Mouse (Mus musculus): ENCODE measurements around the gene Myct1.

The Myct1 gene

DNA sequence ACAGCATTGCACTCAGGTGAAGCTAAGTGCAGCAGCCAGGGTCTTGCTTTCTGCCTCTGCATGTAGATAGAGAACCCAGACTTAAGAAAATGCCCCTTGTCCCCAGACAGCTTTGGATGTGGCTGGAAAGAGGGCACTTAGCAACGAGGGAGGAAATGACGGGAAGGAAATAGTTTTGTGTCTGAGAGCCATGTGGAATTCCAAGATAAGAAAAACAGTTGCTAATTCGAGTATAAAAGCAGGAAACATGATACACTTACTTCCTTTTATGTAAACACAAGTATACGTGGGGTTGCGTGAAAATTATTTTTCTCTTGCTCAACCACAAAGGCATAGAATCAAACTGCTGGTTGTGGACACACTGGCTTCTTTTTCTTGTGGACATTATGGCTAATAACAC is at the start of gene Myct1:
TSS of gene Myct1 (plus strand) at position 312 of the 400 bp plus-strand sequence.
- DNase-seq (ENCODE audit: low read depth) = no peak

DNA sequence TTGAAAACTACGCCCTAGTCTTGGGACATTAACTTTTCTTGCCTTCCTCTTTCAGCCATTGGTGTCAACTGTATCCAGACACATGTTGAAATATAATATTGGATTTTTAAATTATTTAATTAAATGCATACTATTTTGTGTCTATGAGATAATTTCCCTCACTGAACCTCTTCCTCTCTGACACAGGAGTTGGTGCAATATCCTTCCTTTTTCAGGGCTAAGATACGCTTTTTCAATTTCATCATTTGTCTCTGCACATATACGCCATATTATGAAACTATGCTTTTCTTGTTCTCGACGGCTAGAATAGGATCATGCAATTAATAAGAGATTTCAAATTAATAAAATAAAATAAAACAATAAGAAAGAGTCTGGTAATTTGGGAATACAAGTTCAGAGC is 47.1 kb upstream of the Myct1 start:
- DNase-seq (ENCODE audit: low read depth) = no peak

DNA sequence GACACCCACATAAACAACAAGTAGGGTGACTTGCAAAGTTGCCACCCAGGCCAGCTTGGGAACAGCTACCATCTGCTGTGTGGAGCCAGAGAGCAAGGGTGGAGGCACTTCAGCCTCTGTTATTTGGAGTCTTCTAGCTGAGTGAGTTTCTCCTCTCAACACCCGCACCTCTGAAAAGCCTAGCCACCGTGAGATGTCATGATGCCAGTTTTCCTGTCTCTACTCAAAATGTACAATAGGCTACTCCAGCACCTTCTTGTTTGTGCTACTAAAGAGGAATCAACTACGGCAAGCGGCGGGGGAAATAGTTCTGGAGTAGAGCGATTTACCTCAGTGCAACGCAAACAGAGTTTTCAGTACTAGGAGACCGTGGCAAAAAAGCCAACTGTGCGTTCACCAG is 45.8 kb upstream of the Myct1 start:
- no peak for DNase-seq (ENCODE audit: low read depth)

DNA sequence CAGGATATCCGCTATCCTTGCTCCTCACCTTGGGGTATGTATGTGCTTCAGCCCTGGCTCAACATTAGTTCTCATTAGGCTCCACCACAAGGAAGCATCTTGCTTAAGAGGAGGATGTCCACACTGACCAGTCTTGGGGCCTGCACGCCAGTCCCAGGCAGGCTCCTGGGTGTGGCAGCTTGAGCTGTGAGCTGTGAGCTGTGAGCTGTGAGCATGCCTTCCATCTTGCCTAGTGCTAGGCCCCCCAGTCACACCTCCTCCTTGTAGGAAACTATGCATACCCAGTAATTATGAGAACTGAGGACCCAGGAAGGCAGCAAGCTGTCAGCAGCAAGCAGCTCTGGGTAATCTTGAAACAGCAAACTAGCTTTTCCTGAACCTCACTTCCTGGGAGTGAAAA is 44.9 kb upstream of the Myct1 start:
- DNase-seq (ENCODE audit: low read depth) = peak; percentile 51

DNA sequence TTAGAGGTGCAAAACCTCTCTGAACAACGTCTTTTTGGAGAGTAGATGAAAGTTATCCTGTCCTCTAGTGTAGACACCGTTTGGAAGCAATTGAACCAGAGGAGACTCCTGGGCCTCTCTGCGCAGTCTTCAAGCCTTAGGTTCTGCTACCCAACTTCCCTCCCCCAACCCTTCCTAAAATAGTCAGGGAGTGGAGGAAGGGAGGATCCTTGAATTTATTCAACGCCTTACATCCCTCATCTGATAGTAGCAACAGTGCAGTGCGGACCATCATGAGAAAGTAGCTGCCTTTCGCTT is 43.8 kb upstream of the Myct1 start:
- no peak for DNase-seq (ENCODE audit: low read depth)

DNA sequence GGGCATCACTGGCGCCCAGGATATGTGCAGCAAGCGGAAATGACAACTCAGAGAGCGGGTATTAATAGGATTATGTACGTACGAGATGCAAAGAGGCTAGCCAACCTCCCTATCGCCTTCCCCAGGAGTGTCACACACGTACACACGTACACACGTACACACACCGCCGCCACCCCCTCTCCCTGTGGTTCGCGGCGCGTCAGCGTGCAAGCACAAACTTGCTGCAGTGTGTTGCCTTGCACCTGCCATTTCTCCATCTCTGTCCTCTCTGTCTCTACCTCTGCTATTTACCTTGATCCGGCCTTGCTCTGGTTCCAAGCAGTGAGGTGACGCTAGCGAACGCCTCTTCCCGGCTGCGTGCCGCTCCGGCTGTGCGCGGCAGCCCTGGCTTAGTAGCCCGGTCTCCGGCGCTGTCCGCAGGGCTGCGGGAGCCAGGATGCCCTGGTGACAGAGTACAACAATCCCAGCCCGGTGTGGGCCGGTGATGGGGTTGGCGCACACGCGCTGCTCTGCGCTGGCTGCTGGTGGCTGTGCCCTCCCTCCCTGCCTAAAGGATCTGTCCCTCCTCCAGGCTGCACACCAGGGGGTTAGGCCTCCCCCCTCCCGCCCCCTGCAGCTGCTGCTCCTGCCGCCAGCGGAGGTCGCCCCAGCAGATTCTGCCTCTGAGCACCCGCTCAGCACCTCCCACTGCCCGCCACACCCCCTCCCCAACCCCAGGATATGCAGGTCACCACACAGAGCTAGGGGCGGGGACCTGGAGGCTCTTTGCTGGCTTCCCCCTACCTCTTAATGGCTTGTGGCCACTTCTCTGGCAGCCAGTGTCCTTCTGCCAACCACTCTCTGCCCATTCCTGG is 43.2 kb upstream of the Myct1 start:
- no peak for DNase-seq (ENCODE audit: low read depth)

DNA sequence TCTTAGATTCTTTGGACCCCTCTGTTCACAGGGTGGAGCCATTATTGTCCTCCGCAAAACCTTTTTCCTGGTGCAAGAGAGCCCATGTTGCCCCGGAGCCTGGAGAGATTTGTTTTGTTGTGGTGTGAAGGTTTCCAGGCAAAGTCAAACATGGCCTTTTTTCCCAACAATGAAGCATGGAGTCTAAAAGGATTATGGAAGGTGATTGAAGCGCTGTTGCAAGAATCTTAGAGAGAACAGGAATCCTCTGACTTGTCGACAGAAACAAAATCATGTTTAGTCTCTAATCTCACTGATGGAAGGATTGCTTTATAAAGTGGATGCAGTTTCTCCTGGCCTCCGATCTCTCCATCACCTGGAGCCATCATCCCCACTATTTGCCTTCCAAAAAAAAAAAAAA is 42.2 kb upstream of the Myct1 start, which contains the start of gene Syne1:
TSS of gene Syne1 (minus strand) at position 101 of the 400 bp plus-strand sequence.
- no peak for DNase-seq (ENCODE audit: low read depth)

DNA sequence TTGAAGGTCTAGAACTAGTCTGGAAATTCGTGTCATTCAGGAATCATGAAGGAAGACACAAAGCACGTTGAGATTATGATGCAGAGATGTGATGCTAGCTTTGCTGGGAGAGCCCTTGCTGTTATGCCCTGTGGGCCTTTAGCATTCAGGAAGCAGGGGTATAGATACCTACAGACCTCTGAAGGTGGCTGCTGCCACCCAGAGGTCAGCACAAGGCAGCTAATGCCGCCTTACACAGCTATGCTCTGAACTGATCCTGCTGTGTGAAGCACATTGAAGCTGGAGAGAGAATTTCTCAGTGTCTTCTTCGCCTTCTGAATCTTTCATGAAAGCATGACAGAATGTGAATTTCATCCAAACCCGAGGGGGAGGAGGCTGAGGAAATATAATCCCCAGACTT is 38.6 kb upstream of the Myct1 start:
- DNase-seq (ENCODE audit: low read depth) = peak; percentile 59

DNA sequence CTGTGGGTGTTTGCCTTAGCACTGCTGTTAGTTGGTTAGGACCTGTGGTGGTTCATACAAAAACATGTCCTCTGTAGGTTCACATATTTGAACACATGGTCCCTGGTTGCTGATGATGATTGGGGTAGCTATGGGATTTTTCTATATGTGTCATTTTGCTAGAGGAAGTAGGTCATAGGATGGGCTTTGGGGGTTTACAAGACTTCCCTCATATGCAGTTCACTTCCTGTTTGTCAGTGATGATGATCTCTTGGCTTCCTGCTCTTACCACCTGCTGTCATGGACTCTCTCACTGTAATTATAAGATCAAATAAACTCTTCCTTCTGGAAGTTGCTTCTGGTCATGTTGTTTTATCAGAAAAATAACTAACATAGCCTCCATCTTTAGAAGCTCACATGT is 34.8 kb upstream of the Myct1 start:
- DNase-seq (ENCODE audit: low read depth) = no peak

DNA sequence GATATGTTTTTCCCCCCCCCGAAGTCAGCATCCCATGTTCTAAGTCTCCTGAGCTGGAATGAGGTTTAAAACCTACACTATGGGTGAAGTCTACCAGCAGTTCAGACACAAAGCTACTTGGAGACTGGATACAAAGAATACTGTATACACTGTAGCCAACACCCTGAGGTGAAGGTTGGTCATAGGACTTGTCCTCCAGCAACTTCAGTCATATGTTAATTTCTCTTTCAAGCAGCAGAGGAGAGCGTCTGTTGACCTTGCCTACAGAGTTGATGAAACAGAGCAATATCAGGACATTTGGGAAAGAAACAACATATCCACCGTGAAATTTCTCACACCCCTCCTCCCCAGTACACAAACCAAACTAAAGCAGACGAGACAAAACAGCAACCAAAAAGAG is 33.0 kb upstream of the Myct1 start:
- no peak for DNase-seq (ENCODE audit: low read depth)

DNA sequence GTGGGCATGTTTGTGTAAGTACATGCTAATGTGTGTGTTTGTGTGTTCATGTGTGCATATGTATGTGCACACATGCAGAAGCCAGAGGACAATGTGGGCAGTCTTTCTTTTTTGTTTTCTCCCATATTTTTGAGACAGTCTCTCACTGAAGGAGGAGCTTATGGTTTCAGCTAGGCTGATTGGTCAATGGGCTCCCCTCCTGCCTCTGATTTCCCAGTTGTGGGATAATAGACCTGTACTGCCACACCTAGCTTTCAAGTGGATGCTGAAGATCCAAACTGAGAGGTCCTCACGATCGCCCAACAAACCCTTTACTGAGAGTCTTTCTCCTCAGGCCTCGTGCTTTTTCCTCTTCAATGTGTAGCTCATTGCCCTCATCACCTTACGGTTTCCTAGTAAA is 31.9 kb upstream of the Myct1 start:
- DNase-seq (ENCODE audit: low read depth) = no peak

DNA sequence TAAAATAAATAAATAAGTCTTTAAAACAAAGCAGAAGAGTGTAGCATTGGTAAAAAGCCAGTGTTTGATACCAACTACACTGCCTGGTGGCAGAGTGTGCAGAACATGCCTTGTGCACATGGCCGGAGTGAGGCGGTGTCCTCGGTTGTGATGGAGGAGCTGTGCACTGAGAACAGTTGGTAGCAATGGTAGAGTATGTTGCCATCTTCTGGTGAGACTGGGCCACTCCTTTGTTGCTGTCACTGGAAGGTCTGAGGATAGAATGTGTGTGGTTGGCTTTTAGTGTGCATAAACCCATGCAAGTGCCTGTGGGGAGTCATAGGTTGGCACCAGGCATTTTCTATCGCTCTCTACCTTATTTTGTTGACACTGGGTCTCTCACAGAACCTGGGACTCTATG is 24.6 kb upstream of the Myct1 start:
- no peak for DNase-seq (ENCODE audit: low read depth)

DNA sequence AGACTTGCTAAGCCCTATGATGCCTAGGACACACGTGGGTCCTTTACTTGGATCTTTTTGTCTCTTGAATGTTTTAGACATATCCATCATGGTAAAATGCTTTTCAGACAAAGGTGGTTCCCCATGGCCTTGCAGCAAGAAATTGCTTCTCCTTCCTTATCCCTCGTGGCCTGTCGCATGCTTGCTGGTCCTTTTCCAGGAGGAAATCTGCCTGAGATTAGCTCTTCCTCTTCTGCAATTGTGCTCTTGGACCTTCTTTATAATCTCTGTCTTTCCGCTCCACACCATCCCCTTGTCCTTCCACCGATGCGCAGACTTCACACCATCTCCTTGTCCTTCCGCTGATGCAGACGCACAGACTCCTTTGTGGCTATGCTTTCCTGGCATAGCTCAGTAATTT is 23.5 kb upstream of the Myct1 start:
- DNase-seq (ENCODE audit: low read depth) = no peak

DNA sequence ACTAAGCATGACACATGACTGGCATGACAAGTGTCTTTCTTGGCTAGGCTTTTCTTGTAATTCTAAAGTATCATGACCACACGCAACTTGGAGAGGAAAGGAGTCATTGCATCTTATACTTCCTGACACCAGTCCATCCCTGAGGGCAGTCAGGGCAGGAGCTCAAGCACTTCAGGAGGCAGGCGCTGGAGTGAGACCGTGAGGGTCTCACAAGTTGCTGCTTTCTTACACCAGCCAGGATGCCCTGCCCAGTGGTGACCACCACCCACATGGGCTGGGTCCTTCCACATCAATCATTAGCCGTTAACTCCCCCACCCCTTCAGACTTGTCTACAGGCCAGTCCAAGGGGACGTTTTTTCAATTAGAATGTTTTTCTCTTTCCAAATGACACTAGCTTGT is 22.2 kb upstream of the Myct1 start:
- DNase-seq (ENCODE audit: low read depth) = no peak

DNA sequence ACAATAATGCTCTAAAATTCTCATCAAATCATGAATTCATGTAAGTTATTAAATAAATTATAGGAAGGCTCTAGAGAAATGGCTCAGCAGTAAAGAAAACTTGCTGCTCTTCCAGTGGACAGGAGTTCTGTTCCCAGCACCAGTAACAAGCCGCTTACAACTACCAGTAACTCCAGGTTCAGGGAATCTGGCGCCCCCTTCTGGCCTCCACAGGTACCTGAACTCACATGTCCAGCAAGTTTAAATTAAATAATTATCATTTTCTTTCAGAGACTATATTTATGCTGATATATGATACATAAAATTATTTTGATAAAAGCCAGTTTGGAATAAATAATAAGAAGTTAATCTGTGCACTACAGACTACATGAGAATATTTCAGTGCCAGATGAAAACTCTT is 20.2 kb upstream of the Myct1 start:
- no peak for DNase-seq (ENCODE audit: low read depth)

DNA sequence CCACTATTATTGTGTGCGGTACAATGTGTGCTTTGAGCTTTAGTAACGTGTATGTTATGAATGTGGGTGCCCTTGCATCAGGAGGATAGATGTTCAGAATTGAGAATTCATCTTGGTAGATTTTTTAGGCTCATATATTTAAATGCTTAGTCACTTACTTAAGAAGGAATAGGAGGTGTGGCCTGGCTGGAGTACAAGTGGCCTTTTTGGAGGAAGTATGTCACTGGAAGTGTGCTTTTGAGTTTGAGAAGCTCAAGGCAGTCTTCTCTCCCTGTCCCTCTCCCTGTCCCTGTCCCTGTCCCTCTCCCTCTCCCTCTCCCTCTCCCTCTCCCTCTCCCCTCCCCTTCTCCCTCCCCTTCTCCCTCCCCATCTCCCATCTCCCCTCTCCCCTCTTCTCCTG is 2.5 kb upstream of the Myct1 start:
- peak; percentile 55 for DNase-seq (ENCODE audit: low read depth)

DNA sequence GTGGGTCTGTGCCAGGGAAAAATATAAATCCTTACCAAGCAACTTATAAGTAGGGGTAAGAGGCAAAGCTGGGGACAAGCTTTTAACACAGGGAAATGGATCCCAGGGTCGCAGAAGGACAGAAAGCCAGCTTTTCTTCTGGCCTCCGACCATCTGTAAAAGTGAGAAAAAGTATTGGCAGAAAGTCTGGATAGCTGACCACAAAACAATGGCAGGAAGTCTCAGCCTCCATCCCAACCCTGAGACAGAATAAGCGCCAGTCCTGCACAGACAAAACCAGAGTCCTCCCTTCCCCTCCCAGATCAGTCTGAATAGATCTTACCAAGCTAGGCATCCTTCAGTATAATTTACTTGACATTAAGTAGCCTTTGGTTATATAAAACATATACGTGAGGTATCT is 1.6 kb upstream of the Myct1 start:
- no peak for DNase-seq (ENCODE audit: low read depth)

DNA sequence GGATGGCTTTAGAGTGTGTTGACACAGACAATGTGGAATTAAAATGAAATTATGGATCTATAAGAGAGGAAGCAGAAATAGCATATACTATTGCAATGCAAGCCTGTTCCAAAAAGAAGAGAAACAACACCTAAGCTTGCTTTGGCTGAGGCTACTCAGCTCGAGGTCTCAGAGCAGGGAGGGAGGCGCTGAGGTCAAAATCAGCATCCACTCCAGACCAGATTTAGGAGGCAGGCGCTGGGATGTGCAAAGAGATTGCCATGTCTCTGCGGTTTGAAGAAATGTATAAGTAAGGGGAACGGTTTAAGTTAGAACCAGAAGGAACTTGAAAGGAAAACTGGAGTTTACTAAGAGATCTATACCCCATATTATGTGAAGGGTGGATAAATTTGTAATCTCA is 882 bp downstream of the Myct1 start:
- no peak for DNase-seq (ENCODE audit: low read depth)

DNA sequence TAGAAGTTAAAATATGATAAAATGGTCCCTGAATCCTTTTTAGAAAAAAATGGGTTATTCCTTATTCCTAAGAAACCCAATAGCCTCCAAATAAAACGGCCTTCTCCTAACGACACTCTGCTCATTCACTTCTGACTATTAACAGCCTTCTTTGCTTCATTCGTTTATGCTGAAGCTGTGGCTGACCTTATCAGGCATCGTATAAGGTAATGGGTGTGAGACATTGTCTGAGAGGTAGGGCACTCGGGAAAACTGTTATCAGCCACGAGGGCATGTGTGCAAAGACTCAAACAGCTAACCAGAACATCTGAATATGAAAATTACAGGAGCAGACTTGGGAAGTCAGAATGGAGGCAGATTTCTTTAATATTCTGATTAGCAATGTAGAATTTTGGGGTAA is 3.0 kb downstream of the Myct1 start:
- DNase-seq (ENCODE audit: low read depth) = no peak

DNA sequence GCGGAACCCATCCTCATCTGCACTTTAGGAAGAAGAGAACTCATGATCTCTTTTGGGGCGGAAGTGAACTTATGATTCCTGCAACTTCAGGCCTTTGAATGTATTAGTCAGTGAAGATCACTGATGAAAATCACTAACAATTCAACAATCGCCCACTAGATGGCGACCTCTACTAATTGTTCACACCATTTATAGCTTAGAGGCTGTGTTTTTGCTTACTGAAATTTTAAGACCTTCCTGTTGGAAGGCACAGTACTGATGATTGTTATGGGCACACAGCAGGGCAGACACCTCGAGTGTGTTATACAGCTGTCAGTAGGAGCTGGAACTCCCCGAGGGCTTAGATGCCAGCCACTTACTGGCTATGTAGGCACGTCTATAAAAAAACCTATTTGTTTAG is 6.5 kb downstream of the Myct1 start:
- peak; percentile 93 for DNase-seq (ENCODE audit: low read depth)

DNA sequence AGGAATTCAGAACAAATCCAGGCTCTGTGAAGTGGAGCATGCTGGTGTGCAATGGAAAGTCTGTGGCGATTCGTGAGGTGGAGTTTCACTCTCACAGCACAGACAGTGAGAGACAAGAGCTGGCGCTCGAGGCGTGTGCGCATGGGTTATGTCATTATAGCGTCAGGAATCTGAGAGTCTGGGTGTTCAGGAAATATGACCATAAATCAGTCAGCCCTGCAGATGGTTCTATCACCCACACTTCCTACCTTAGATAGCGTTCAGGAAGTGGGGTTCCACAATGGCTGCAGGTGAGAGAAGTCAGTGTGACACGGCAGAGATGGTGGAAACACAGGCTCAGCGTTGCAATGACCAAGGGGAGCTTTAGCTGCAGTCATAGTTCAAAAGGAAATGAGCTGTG is 9.9 kb downstream of the Myct1 start:
- DNase-seq (ENCODE audit: low read depth) = no peak

DNA sequence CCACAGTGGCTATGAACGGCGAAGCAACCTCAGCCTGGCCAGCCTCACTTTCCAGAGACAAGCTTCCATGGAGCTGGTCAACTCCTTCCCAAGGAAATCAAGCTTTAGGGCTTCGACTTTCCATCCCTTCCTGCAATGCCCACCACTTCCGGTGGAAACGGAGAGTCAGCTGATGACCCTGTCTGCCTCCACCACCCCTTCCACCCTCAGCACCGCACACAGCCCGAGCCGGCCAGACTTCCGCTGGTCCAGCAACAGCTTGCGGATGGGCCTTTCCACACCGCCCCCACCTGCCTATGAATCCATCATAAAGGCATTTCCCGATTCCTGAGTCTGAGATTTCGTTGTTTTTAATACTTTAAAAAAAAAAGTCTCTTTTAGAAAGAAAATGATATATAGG is 10.8 kb downstream of the Myct1 start:
- DNase-seq (ENCODE audit: low read depth) = no peak

DNA sequence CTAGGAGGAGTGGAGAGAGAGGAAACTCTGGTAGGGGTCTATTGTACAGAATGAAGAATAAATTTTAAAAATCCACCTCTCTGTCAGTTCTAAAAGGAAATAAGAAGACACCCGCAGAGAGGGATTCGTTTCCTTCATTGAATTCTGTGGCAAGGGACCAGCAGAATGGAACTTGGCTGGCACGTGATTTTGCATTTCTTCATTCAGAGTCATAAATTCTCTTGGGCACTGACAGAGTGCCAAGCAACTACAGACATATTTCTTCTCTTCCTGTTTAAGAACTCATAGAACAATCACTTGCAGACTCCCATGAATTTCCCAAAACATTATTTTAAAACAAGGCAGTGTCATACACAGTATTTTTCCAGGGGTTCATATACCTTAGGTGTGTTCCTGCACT is 15.3 kb downstream of the Myct1 start:
- DNase-seq (ENCODE audit: low read depth) = peak; percentile 86

DNA sequence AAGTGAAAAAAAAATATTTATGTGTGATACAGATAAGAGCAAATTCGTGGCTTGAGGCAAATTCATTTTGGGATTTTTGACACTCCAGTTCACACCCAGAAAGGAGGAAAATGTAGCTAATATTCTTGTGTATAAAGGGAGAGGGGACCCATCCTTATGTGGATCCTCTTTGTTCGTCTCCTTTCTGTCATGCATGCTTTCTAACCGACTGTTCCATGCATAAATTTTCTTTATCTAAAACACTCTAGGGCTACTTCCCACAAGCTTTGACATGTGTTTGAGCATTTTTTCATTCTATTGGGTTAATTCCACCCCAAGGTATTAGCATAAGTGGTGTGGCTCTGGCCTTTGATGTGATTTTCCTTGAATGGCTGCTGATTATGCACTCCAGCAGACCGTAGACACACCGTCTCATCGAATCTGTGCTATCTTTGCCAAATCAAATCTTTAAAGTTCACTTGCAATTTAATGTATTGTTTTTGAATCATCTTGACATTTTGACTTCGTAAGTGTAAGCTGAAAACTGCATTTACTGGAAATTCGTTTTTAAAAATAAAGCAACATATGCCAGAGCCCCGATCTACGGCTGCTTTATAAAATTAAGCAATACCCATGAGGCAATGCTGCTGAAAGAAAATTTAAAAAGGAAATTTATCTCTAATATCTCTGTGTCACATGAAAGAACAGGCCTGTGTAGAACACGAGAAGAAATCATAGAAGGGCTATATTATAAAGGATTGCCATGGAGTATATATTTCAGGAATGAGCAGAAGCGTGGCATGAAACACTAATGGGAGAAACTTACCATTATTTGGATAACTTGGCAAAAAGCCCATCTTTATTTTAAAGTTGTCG is 21.8 kb downstream of the Myct1 start:
- DNase-seq (ENCODE audit: low read depth) = no peak
